Mouse (Mus musculus) forebrain, embryonic 14.5 days (tissue): ENCODE measurements around the gene Mkln1. TPM values are rescaled to one million over a fixed set of nuclear protein-coding genes. Genes with fewer than 3 reads are reported as not detected.
A peak's percentile ranks its signal among the peaks of the same experiment; 100 is the strongest.

Source experiments
- ATAC-seq: fragments of 200-750 bp; cut with Nextera tagmentation; 2 replicates; pipeline ENCODE4 v1.8.0; 2017; ENCODE audit warnings: mild to moderate bottlenecking, moderate library complexity
- DNase-seq: peaks from one replicate; pipeline ENCODE4 v3.0.0-alpha.2; 2015; ENCODE audit warnings: low spot score
- H3K27ac ChIP-seq: fragments of 300-500 bp; sonication (generic); 2 replicates; pipeline ENCODE4 v1.5.1; 2014; ENCODE audit warnings: low read depth, mild to moderate bottlenecking, control low read depth, low read length, moderate library complexity
- H3K27me3 ChIP-seq: fragments of 300-500 bp; sonication (generic); replicated peaks from 2 replicates; pipeline ENCODE4 v1.6.1; 2014; ENCODE audit warnings: low read length, control low read depth, mixed read lengths; ENCODE audit not compliant: control insufficient read depth, insufficient read depth
- H3K36me3 ChIP-seq: fragments of 300-500 bp; sonication (generic); 2 replicates; pipeline ENCODE4 v1.6.1; 2014; ENCODE audit warnings: low read length, control low read depth; ENCODE audit not compliant: control insufficient read depth, insufficient read depth
- H3K4me1 ChIP-seq: fragments of 300-500 bp; sonication (generic); 2 replicates; pipeline ENCODE4 v1.6.1; 2014; ENCODE audit warnings: antibody characterized with exemption, low read length, control low read depth; ENCODE audit not compliant: control insufficient read depth, insufficient read depth
- H3K4me2 ChIP-seq: fragments of 300-500 bp; sonication (generic); 2 replicates; pipeline ENCODE4 v1.6.1; 2014; ENCODE audit warnings: mild to moderate bottlenecking, control low read depth, low read length
- H3K4me3 ChIP-seq: fragments of 300-500 bp; sonication (generic); 2 replicates; pipeline ENCODE4 v1.5.1; 2014; ENCODE audit warnings: low read depth, low read length, control low read depth
- H3K9ac ChIP-seq: fragments of 300-500 bp; sonication (generic); 2 replicates; pipeline ENCODE4 v1.6.1; 2014; ENCODE audit warnings: mild to moderate bottlenecking, low read length, control low read depth, moderate library complexity
- H3K9me3 ChIP-seq: fragments of 300-500 bp; sonication (generic); replicated peaks from 2 replicates; pipeline ENCODE4 v1.6.1; 2016; ENCODE audit warnings: low read length, control low read depth, mixed read lengths; ENCODE audit not compliant: control insufficient read depth
- WGBS: fragments of 180-500 bp; shearing (Covaris S2); extraction: QIAGEN DNeasy Blood & Tissue Kit; methylation state at CpG from one replicate; pipeline ENCODE4 v1.1.7; 2014; 5-methylcytosine and 5-hydroxymethylcytosine counted together
- polyA plus RNA-seq: library from polyadenylated mRNA; unstranded; fragments of >200 nt; fragmentation: Nextera tagmentation; extraction: Ambion mirVana; gene quantifications from 2 replicates; pipeline ENCODE4 v1.2.1, GENCODE M21; 2014

Mkln1 gene
- polyA plus RNA-seq, 1 experiment from 2014 or later = 156 TPM

- ATAC-seq (no peak), DNase-seq (no peak)
- Histone ChIP-seq H3K4me1 (no peaks in the 10 kb centered on the region), H3K4me3 (no peak overlapping the region), H3K9me3 (no peaks in the 10 kb centered on the region), H3K4me2 (no peak overlapping the region), H3K36me3 (peaks cover 11% of the 10 kb centered on the region; the same call in 1 of the 2 replicates), H3K9ac (no peak overlapping the region), H3K27ac (no peak overlapping the region), H3K27me3 (no peaks in the 10 kb centered on the region)
- 80% methylated on average over 6 of the region's 6 CpGs for WGBS
These were observed 115.2 kb downstream of the Mkln1 start for GRCm38 (mm10) chr6:31513726-31514125.

GRCm38 (mm10) chr6:31517681-31518337, 119.3 kb downstream of the Mkln1 start:
- WGBS = 67% methylated on average over 9 of the region's 9 CpGs
- H3K4me2 ChIP-seq = no peak overlapping the region
- ATAC-seq = no peak
- H3K4me3 ChIP-seq = no peak overlapping the region
- no peaks in the 10 kb centered on the region for H3K4me1 ChIP-seq
- no peaks in the 10 kb centered on the region for H3K9me3 ChIP-seq
- no peaks in the 10 kb centered on the region for H3K27me3 ChIP-seq
- DNase-seq = no peak
- no peak overlapping the region for H3K27ac ChIP-seq
- peaks cover 18% of the 10 kb centered on the region for H3K36me3 ChIP-seq
- no peak overlapping the region for H3K9ac ChIP-seq

DNA sequence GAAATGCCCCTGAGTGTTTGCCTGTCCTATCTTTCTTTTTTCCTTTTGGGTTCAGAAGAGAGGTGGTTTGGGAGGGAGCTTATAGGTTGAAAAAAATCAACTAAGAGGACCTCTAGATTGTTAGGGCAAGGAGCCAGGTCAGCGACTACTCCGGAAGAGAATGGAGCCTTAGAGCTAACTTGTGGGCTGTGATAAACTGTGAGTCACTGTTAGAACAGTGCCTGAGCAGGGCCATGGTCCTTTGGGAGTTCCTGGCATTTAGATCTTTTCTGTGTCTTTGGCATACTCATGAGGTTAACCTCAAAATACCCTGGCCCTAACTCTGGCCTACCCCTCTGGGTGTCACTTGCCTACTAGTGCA, 119.8 kb downstream of the Mkln1 start:
- H3K4me3 ChIP-seq = no peak overlapping the region
- peaks cover 21% of the 10 kb centered on the region for H3K36me3 ChIP-seq
- H3K9me3 ChIP-seq = no peaks in the 10 kb centered on the region
- H3K4me1 ChIP-seq = no peaks in the 10 kb centered on the region
- H3K27ac ChIP-seq = no peak overlapping the region
- H3K9ac ChIP-seq = no peak overlapping the region
- DNase-seq (no peak), ATAC-seq (no peak)
- no peaks in the 10 kb centered on the region for H3K27me3 ChIP-seq
- no peak overlapping the region for H3K4me2 ChIP-seq
- 91% methylated on average over 2 of the region's 2 CpGs for WGBS

- peak; percentile 54; the same call in 1 of the 2 replicates for ATAC-seq
- H3K27me3 ChIP-seq = no peaks in the 10 kb centered on the region
- H3K4me2 ChIP-seq = no peak overlapping the region
- no peaks in the 10 kb centered on the region for H3K4me1 ChIP-seq
- WGBS = 70% methylated on average over 8 of the region's 8 CpGs
- peak; percentile 54 for DNase-seq
- H3K27ac ChIP-seq = no peak overlapping the region
- peaks cover 27% of the 10 kb centered on the region for H3K36me3 ChIP-seq
- no peaks in the 10 kb centered on the region for H3K9me3 ChIP-seq
- no peak overlapping the region for H3K9ac ChIP-seq
- H3K4me3 ChIP-seq = no peak overlapping the region
These were observed 120.5 kb downstream of the Mkln1 start for GRCm38 (mm10) chr6:31519001-31519471.

- H3K4me3 ChIP-seq = no peak overlapping the region
- H3K27me3 ChIP-seq = no peaks in the 10 kb centered on the region
- 79% methylated on average over 7 of the region's 7 CpGs for WGBS
- H3K27ac ChIP-seq = no peak overlapping the region
- H3K4me2 ChIP-seq = no peak overlapping the region
- no peak for DNase-seq
- no peaks in the 10 kb centered on the region for H3K9me3 ChIP-seq
- ATAC-seq = no peak
- no peak overlapping the region for H3K9ac ChIP-seq
- no peaks in the 10 kb centered on the region for H3K4me1 ChIP-seq
- H3K36me3 ChIP-seq = peaks cover 39% of the 10 kb centered on the region
These were observed 122.1 kb downstream of the Mkln1 start for GRCm38 (mm10) chr6:31520486-31521215.

GRCm38 (mm10) chr6:31521491-31522355, 123.2 kb downstream of the Mkln1 start:
- Histone ChIP-seq H3K36me3 (peaks cover 49% of the 10 kb centered on the region), H3K4me3 (no peak overlapping the region), H3K4me1 (no peaks in the 10 kb centered on the region), H3K27ac (no peak overlapping the region), H3K27me3 (no peaks in the 10 kb centered on the region), H3K4me2 (no peak overlapping the region), H3K9ac (0 out of 2 replicates have a peak overlapping the region, but pooled peaks have one; percentile 13), H3K9me3 (no peaks in the 10 kb centered on the region)
- ATAC-seq = no peak
- DNase-seq = no peak
- WGBS = 87% methylated on average over 8 of the region's 8 CpGs

DNA sequence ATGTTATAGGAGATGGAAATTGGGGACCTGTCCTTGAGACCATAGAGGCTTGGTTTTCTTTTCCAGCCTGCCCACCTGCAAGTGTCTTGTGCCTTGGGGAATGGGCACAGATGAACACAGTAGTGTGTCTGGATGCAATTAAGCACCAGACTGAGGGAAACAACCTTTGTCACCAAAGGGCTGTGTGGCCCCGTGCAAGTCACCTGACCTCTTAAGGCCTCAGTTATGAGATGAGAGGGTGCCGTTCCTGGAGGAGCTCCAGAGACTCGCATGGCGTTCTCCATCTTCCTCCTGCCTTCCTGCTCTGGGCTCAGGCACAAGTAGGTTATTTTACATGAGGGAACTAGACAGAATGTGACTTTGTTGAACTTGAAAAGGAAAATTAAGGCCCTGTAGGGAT, 123.9 kb downstream of the Mkln1 start:
- H3K27me3 ChIP-seq = no peaks in the 10 kb centered on the region
- ATAC-seq = no peak
- no peaks in the 10 kb centered on the region for H3K9me3 ChIP-seq
- DNase-seq = no peak
- H3K9ac ChIP-seq = no peak overlapping the region
- H3K36me3 ChIP-seq = peaks cover 53% of the 10 kb centered on the region
- 86% methylated on average over 4 of the region's 4 CpGs for WGBS
- H3K4me3 ChIP-seq = no peak overlapping the region
- H3K27ac ChIP-seq = no peak overlapping the region
- H3K4me1 ChIP-seq = no peaks in the 10 kb centered on the region
- no peak overlapping the region for H3K4me2 ChIP-seq

DNA sequence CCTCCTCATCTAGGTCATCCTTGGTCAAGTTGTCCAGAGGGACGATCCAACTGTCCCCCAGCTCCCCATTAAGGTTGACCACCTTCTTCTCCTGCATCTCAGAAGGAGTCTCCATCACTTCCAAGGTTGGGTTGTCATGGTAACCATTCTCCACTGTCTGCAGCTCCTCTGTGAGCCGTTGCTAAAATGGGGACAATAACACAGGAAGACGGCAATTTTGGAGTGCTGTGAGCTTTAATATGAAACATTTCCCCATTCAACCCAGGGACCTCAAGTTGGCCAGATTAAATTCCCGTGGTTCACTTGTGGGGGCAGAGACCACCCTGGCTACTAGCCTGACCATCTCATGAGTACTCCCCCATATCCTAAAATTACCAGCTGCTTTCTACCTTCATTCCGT, 124.5 kb downstream of the Mkln1 start:
- Histone ChIP-seq H3K27me3 (no peaks in the 10 kb centered on the region), H3K4me1 (no peaks in the 10 kb centered on the region), H3K9ac (no peak overlapping the region), H3K27ac (no peak overlapping the region), H3K4me2 (no peak overlapping the region), H3K36me3 (peaks cover 53% of the 10 kb centered on the region), H3K4me3 (no peak overlapping the region), H3K9me3 (no peaks in the 10 kb centered on the region)
- peak; percentile 55 for DNase-seq
- ATAC-seq = no peak
- WGBS = 54% methylated on average over 5 of the region's 5 CpGs
